Mouse (Mus musculus): ENCODE measurements around the gene Tfam.

GRCm38 (mm10) chr10:71183339-71184031 is 54.6 kb downstream of the Tfam start:
- TF ChIP-seq CTCF (IDR thresholded peaks at IDR 0.05; ENCODE audit: low read depth, low read length) (no peak), POLR2A (IDR thresholded peaks at IDR 0.05; ENCODE audit: extremely low read depth, insufficient read depth, low read length) (no peak)

Measured in liver, adult 2 months (tissue).